Mouse (Mus musculus) liver, embryonic 12.5 days (tissue): ENCODE data around the gene Spg7. TPM values are rescaled to one million over a fixed set of nuclear protein-coding genes. Genes with fewer than 3 reads are reported as not detected.
"Not testable (repeated sequence)": the region's sequence is repeated elsewhere in the genome, so short reads cannot be mapped to it uniquely, and the experiment has no call there.

Source experiments
- ATAC-seq: fragments of 200-750 bp; cut with Nextera tagmentation; 2 replicates; pipeline ENCODE4 v1.8.0; 2017; ENCODE audit warnings: moderate number of reproducible peaks, mild to moderate bottlenecking, moderate library complexity
- H3K27ac ChIP-seq: fragments of 300-500 bp; sonication (generic); 2 replicates; pipeline ENCODE4 v1.5.1; 2016; ENCODE audit warnings: mild to moderate bottlenecking
- H3K27me3 ChIP-seq: fragments of 300-500 bp; sonication (generic); replicated peaks from 2 replicates; pipeline ENCODE4 v1.6.1; 2016; ENCODE audit warnings: mild to moderate bottlenecking, moderate library complexity
- H3K36me3 ChIP-seq: fragments of 300-500 bp; sonication (generic); 2 replicates; pipeline ENCODE4 v1.6.1; 2016; ENCODE audit warnings: mild to moderate bottlenecking, moderate library complexity
- H3K4me1 ChIP-seq: fragments of 300-500 bp; sonication (generic); 2 replicates; pipeline ENCODE4 v1.6.1; 2016
- H3K4me2 ChIP-seq: fragments of 300-500 bp; sonication (generic); 2 replicates; pipeline ENCODE4 v1.6.1; 2016; ENCODE audit warnings: mild to moderate bottlenecking, moderate library complexity
- H3K4me3 ChIP-seq: fragments of 300-500 bp; sonication (generic); 2 replicates; pipeline ENCODE4 v1.5.1; 2016; ENCODE audit warnings: mild to moderate bottlenecking, moderate library complexity
- H3K9ac ChIP-seq: fragments of 300-500 bp; sonication (generic); 2 replicates; pipeline ENCODE4 v1.6.1; 2016; ENCODE audit warnings: mild to moderate bottlenecking, moderate library complexity
- H3K9me3 ChIP-seq: fragments of 300-500 bp; sonication (generic); replicated peaks from 2 replicates; pipeline ENCODE4 v1.6.1; 2016; ENCODE audit warnings: mild to moderate bottlenecking, moderate library complexity
- WGBS: fragments of 180-500 bp; shearing (Covaris S2); methylation state at CpG from one replicate; pipeline ENCODE4 v1.1.7; 2016; ENCODE audit not compliant: insufficient replicate concordance; 5-methylcytosine and 5-hydroxymethylcytosine counted together
- polyA plus RNA-seq: library from polyadenylated mRNA; unstranded; fragments of >200 nt; fragmentation: Nextera tagmentation; extraction: Ambion mirVana; gene quantifications from 2 replicates; pipeline ENCODE4 v1.2.1, GENCODE M21; 2016

The Spg7 gene
- polyA plus RNA-seq: 40.0 TPM in 2 replicates

- no peak within 1 kb of the TSS for H3K4me2 ChIP-seq
- peaks cover 32% of the 10 kb centered on the region for H3K4me1 ChIP-seq
- H3K27me3 ChIP-seq: no peaks in the 10 kb centered on the region
- no peak within 1 kb of the TSS for H3K27ac ChIP-seq
- no peak for ATAC-seq
- no peaks in the 10 kb centered on the region for H3K9me3 ChIP-seq
- H3K9ac ChIP-seq: no peak within 1 kb of the TSS
- WGBS: 71% methylated on average over 7 of the region's 7 CpGs
- H3K36me3 ChIP-seq: peaks cover 10% of the 10 kb centered on the region
- no peak within 1 kb of the TSS for H3K4me3 ChIP-seq
Observed at GRCm38 (mm10) chr8:123062721-123063120, at the start of gene Spg7. Spg7 (plus strand) TSS chr8:123062942.

- H3K4me1 ChIP-seq: peaks cover 79% of the 10 kb centered on the region
- H3K9ac ChIP-seq: no peak overlapping the region
- no peak overlapping the region for H3K4me3 ChIP-seq
- no peak overlapping the region for H3K27ac ChIP-seq
- no peaks in the 10 kb centered on the region for H3K9me3 ChIP-seq
- no peak overlapping the region for H3K4me2 ChIP-seq
- WGBS: 84% methylated on average over 7 of the region's 7 CpGs
- peaks cover 37% of the 10 kb centered on the region for H3K36me3 ChIP-seq
- no peaks in the 10 kb centered on the region for H3K27me3 ChIP-seq
- ATAC-seq: no peak
Observed at GRCm38 (mm10) chr8:123014429-123014828, 48.3 kb upstream of the Spg7 start.

- no peak overlapping the region for H3K4me2 ChIP-seq
- WGBS: 48% methylated on average over 3 of the region's 3 CpGs
- H3K4me1 ChIP-seq: peaks cover 77% of the 10 kb centered on the region
- ATAC-seq: no peak
- peaks cover 32% of the 10 kb centered on the region for H3K36me3 ChIP-seq
- no peaks in the 10 kb centered on the region for H3K27me3 ChIP-seq
- no peaks in the 10 kb centered on the region for H3K9me3 ChIP-seq
- no peak overlapping the region for H3K4me3 ChIP-seq
- H3K27ac ChIP-seq: no peak overlapping the region
- no peak overlapping the region for H3K9ac ChIP-seq
Observed at GRCm38 (mm10) chr8:123015074-123015473, 47.7 kb upstream of the Spg7 start.

GRCm38 (mm10) chr8:123017143-123017542 is 45.6 kb upstream of the Spg7 start:
- no peak for ATAC-seq
- H3K4me2 ChIP-seq: no peak overlapping the region
- no peak overlapping the region for H3K4me3 ChIP-seq
- WGBS: 86% methylated on average over 4 of the region's 4 CpGs
- no peak overlapping the region for H3K27ac ChIP-seq
- H3K9ac ChIP-seq: no peak overlapping the region
- H3K9me3 ChIP-seq: no peaks in the 10 kb centered on the region
- H3K27me3 ChIP-seq: no peaks in the 10 kb centered on the region
- H3K4me1 ChIP-seq: peaks cover 78% of the 10 kb centered on the region
- peaks cover 28% of the 10 kb centered on the region for H3K36me3 ChIP-seq

GRCm38 (mm10) chr8:123018484-123019164 is 44.1 kb upstream of the Spg7 start:
- no peaks in the 10 kb centered on the region for H3K27me3 ChIP-seq
- peaks cover 26% of the 10 kb centered on the region for H3K36me3 ChIP-seq
- H3K4me3 ChIP-seq: no peak overlapping the region
- H3K9me3 ChIP-seq: no peaks in the 10 kb centered on the region
- H3K27ac ChIP-seq: no peak overlapping the region
- 81% methylated on average over 4 of the region's 4 CpGs for WGBS
- no peak overlapping the region for H3K9ac ChIP-seq
- H3K4me1 ChIP-seq: peaks cover 84% of the 10 kb centered on the region
- ATAC-seq: no peak
- no peak overlapping the region for H3K4me2 ChIP-seq

GRCm38 (mm10) chr8:123020084-123020483 is 42.7 kb upstream of the Spg7 start:
- Histone ChIP-seq H3K4me2 (no peak overlapping the region), H3K9ac (no peak overlapping the region), H3K9me3 (no peaks in the 10 kb centered on the region), H3K27me3 (no peaks in the 10 kb centered on the region), H3K4me3 (no peak overlapping the region), H3K27ac (no peak overlapping the region), H3K36me3 (peaks cover 22% of the 10 kb centered on the region), H3K4me1 (peaks cover 80% of the 10 kb centered on the region)
- WGBS: 69% methylated on average over 2 of the region's 2 CpGs
- ATAC-seq: no peak

GRCm38 (mm10) chr8:123020859-123021258 is 41.9 kb upstream of the Spg7 start:
- peaks cover 80% of the 10 kb centered on the region for H3K4me1 ChIP-seq
- no peak overlapping the region for H3K4me3 ChIP-seq
- no peak overlapping the region for H3K27ac ChIP-seq
- peaks cover 21% of the 10 kb centered on the region for H3K36me3 ChIP-seq
- WGBS: 61% methylated on average over 2 of the region's 2 CpGs
- H3K9ac ChIP-seq: no peak overlapping the region
- no peak for ATAC-seq
- H3K27me3 ChIP-seq: no peaks in the 10 kb centered on the region
- no peak overlapping the region for H3K4me2 ChIP-seq
- H3K9me3 ChIP-seq: no peaks in the 10 kb centered on the region

- peaks cover 17% of the 10 kb centered on the region for H3K36me3 ChIP-seq
- H3K4me1 ChIP-seq: peaks cover 81% of the 10 kb centered on the region
- H3K4me3 ChIP-seq: no peak overlapping the region
- no peak overlapping the region for H3K27ac ChIP-seq
- H3K27me3 ChIP-seq: no peaks in the 10 kb centered on the region
- H3K4me2 ChIP-seq: no peak overlapping the region
- ATAC-seq: 0 out of 2 replicates have a peak, but pooled peaks have one; percentile 30
- H3K9ac ChIP-seq: no peak overlapping the region
- 85% methylated on average over 1 of the region's 1 CpGs for WGBS
- no peaks in the 10 kb centered on the region for H3K9me3 ChIP-seq
Observed at GRCm38 (mm10) chr8:123021259-123021658, 41.5 kb upstream of the Spg7 start.

- no peaks in the 10 kb centered on the region for H3K9me3 ChIP-seq
- H3K4me2 ChIP-seq: no peak overlapping the region
- ATAC-seq: no peak
- 78% methylated on average over 3 of the region's 3 CpGs for WGBS
- peaks cover 8% of the 10 kb centered on the region for H3K36me3 ChIP-seq
- no peaks in the 10 kb centered on the region for H3K27me3 ChIP-seq
- peaks cover 77% of the 10 kb centered on the region for H3K4me1 ChIP-seq
- no peak overlapping the region for H3K4me3 ChIP-seq
- no peak overlapping the region for H3K9ac ChIP-seq
- H3K27ac ChIP-seq: no peak overlapping the region
Observed at GRCm38 (mm10) chr8:123022727-123023126, 40.0 kb upstream of the Spg7 start.

- Histone ChIP-seq H3K27ac (no peak overlapping the region), H3K4me3 (no peak overlapping the region), H3K4me1 (peaks cover 71% of the 10 kb centered on the region), H3K36me3 (peaks cover 12% of the 10 kb centered on the region), H3K9ac (no peak overlapping the region), H3K4me2 (no peak overlapping the region), H3K27me3 (no peaks in the 10 kb centered on the region), H3K9me3 (no peaks in the 10 kb centered on the region)
- WGBS: 94% methylated on average over 2 of the region's 2 CpGs
- no peak for ATAC-seq
Observed at GRCm38 (mm10) chr8:123024226-123024625, 38.5 kb upstream of the Spg7 start.

GRCm38 (mm10) chr8:123025951-123026351 is 36.8 kb upstream of the Spg7 start:
- Histone ChIP-seq H3K4me1 (peaks cover 68% of the 10 kb centered on the region), H3K36me3 (peaks cover 12% of the 10 kb centered on the region), H3K9ac (no peak overlapping the region), H3K4me2 (no peak overlapping the region), H3K9me3 (no peaks in the 10 kb centered on the region), H3K27me3 (no peaks in the 10 kb centered on the region), H3K27ac (peak overlapping the region; percentile 37; the same call in 1 of the 2 replicates), H3K4me3 (no peak overlapping the region)
- WGBS: 77% methylated on average over 3 of the region's 3 CpGs
- no peak for ATAC-seq

- ATAC-seq: no peak
- Histone ChIP-seq H3K27me3 (no peaks in the 10 kb centered on the region), H3K4me3 (no peak overlapping the region), H3K4me1 (peaks cover 68% of the 10 kb centered on the region), H3K9ac (no peak overlapping the region), H3K36me3 (peaks cover 10% of the 10 kb centered on the region), H3K4me2 (no peak overlapping the region), H3K27ac (no peak overlapping the region), H3K9me3 (no peaks in the 10 kb centered on the region)
- 66% methylated on average over 8 of the region's 8 CpGs for WGBS
Observed at GRCm38 (mm10) chr8:123027786-123028185, 35.0 kb upstream of the Spg7 start.

GRCm38 (mm10) chr8:123030091-123030490 is 32.7 kb upstream of the Spg7 start:
- H3K27ac ChIP-seq, H3K4me3 ChIP-seq, H3K4me2 ChIP-seq, H3K9me3 ChIP-seq, H3K36me3 ChIP-seq, H3K27me3 ChIP-seq, H3K9ac ChIP-seq: not testable (repeated sequence)
- ATAC-seq: 0 out of 2 replicates have a peak, but pooled peaks have one; percentile 33
- 60% methylated on average over 5 of the region's 5 CpGs for WGBS
- H3K4me1 ChIP-seq: peaks cover 82% of the 10 kb centered on the region
